20 mouse cellular contexts compared by ENCODE assay signal in genomic region chr2:102730788-102731187, GRCm38 (mm10).
DNase-seq lines count a peak whose midpoint lies in the region; ATAC-seq and TF ChIP-seq lines count a peak whose summit lies in the region.
"Had no signal": no experiment of that assay in that cellular context is flagged by ENCODE, and none has a peak within 500 bp of the region (broad histone marks: within the 10 kb centered on the region; RNA-seq: fewer than 3 reads in every experiment).

No protein-coding gene starts in this region.

- H3K9ac ChIP-seq in neural tube, embryonic 14.5 days (replicated peaks; ENCODE audit: low read depth, low read length): 0 out of 2 replicates have a peak overlapping the region, but pooled peaks have one; percentile 22
- no peak overlapping the region for H3K9ac ChIP-seq in midbrain, postnatal 0 days (replicated peaks; ENCODE audit: low read length, poor library complexity, severe bottlenecking)
- H3K9ac ChIP-seq: heart, embryonic 12.5 days; hindbrain, embryonic 15.5 days; liver, embryonic 12.5 days; lung, embryonic 15.5 days had no signal

- 41% methylated on average over 8 of the region's 8 CpGs for WGBS in neural tube, embryonic 14.5 days
- 64% methylated on average over 8 of the region's 8 CpGs for WGBS in forebrain, embryonic 10.5 days
- WGBS in midbrain, postnatal 0 days: 37% methylated on average over 8 of the region's 8 CpGs

- no peak overlapping the region for H3K4me2 ChIP-seq in neural tube, embryonic 14.5 days (ENCODE audit: low read depth, low read length)
- no peak overlapping the region for H3K4me2 ChIP-seq in midbrain, postnatal 0 days (ENCODE audit: low read depth, low read length, poor library complexity, severe bottlenecking)
- H3K4me2 ChIP-seq: heart, embryonic 12.5 days; hindbrain, embryonic 15.5 days; liver, embryonic 12.5 days; lung, embryonic 15.5 days had no signal

- H3K9me3 ChIP-seq in neural tube, embryonic 14.5 days (ENCODE audit: control insufficient read depth, low read length): no peaks in the 10 kb centered on the region
- no peaks in the 10 kb centered on the region for H3K9me3 ChIP-seq in forebrain, embryonic 10.5 days
- H3K9me3 ChIP-seq in midbrain, postnatal 0 days (ENCODE audit: low read length): no peaks in the 10 kb centered on the region
- H3K9me3 ChIP-seq: heart, embryonic 12.5 days; hindbrain, embryonic 15.5 days; liver, embryonic 12.5 days; lung, embryonic 15.5 days had no signal

- no peaks in the 10 kb centered on the region for H3K36me3 ChIP-seq in neural tube, embryonic 14.5 days (ENCODE audit: control insufficient read depth, insufficient read depth, low read length)
- H3K36me3 ChIP-seq in forebrain, embryonic 10.5 days (replicated peaks): no peaks in the 10 kb centered on the region
- no peaks in the 10 kb centered on the region for H3K36me3 ChIP-seq in midbrain, postnatal 0 days (ENCODE audit: insufficient read depth, low read length)
- H3K36me3 ChIP-seq: heart, embryonic 12.5 days; hindbrain, embryonic 15.5 days; liver, embryonic 12.5 days; lung, embryonic 15.5 days had no signal

- peaks cover 11% of the 10 kb centered on the region; the same call in 1 of the 2 replicates for H3K4me1 ChIP-seq in neural tube, embryonic 14.5 days (ENCODE audit: control insufficient read depth, insufficient read depth, low read length)
- H3K4me1 ChIP-seq in forebrain, embryonic 10.5 days: peaks cover 18% of the 10 kb centered on the region
- H3K4me1 ChIP-seq in midbrain, postnatal 0 days (ENCODE audit: insufficient read depth, low read length): 0 out of 2 replicates have a peak, but pooled peaks cover 5% of the 10 kb centered on the region
- H3K4me1 ChIP-seq: heart, embryonic 12.5 days had no signal

- no peak overlapping the region for H3K4me3 ChIP-seq in neural tube, embryonic 14.5 days (ENCODE audit: low read depth, low read length)
- no peak overlapping the region for H3K4me3 ChIP-seq in forebrain, embryonic 10.5 days
- H3K4me3 ChIP-seq in midbrain, postnatal 0 days (ENCODE audit: low read depth, low read length): no peak overlapping the region
- H3K4me3 ChIP-seq: heart, embryonic 12.5 days; hindbrain, embryonic 15.5 days; liver, embryonic 12.5 days; lung, embryonic 15.5 days had no signal

- ATAC-seq in neural tube, embryonic 14.5 days (ENCODE audit: low read depth): no peak
- no peak for ATAC-seq in midbrain, postnatal 0 days (ENCODE audit: low FRiP score)
- ATAC-seq in granulocyte monocyte progenitor cell, adult 5-6 weeks (replicated peaks; ENCODE audit: poor library complexity, severe bottlenecking): no peak
- no peak for ATAC-seq in erythroid progenitor cell, adult 5-6 weeks (replicated peaks; ENCODE audit: low FRiP score, poor library complexity, severe bottlenecking)
- ATAC-seq: liver, embryonic 12.5 days had no signal

- DNase-seq in neural tube, embryonic 10.5 days (ENCODE audit: extremely low spot score, low spot score): no peak
- no peak for DNase-seq in forebrain, embryonic 10.5 days (ENCODE audit: extremely low spot score, low spot score)
- peak; percentile 67 for DNase-seq in forelimb bud, embryonic 11.5 days (ENCODE audit: low read depth, low spot score)
- DNase-seq in midbrain, postnatal 0 days (ENCODE audit: low spot score): peak; percentile 5
- no peak for DNase-seq in layer of hippocampus, adult 8-10 months (ENCODE audit: low spot score in 2 of 2)
- DNase-seq: adrenal gland, postnatal 36 days; cerebellum, adult 9-11 months; gastrocnemius, postnatal 36 days; heart, postnatal 36 days; kidney, adult 18-20 months; kidney, postnatal 36 days; right cerebral cortex, postnatal 4 days; thymus, postnatal 4 days had no signal

- H3K27me3 ChIP-seq in neural tube, embryonic 14.5 days (ENCODE audit: control insufficient read depth, insufficient read depth, low read length): no peaks in the 10 kb centered on the region
- no peaks in the 10 kb centered on the region for H3K27me3 ChIP-seq in forebrain, embryonic 10.5 days (ENCODE audit: poor library complexity, severe bottlenecking)
- H3K27me3 ChIP-seq in midbrain, postnatal 0 days (ENCODE audit: insufficient read depth, low read length): no peaks in the 10 kb centered on the region
- H3K27me3 ChIP-seq: heart, embryonic 12.5 days; hindbrain, embryonic 15.5 days; liver, embryonic 12.5 days; lung, embryonic 15.5 days had no signal

- no peak overlapping the region for H3K27ac ChIP-seq in neural tube, embryonic 14.5 days (ENCODE audit: low read depth, low read length)
- H3K27ac ChIP-seq in forebrain, embryonic 10.5 days: peak overlapping the region; percentile 30; the same call in 1 of the 2 replicates
- H3K27ac ChIP-seq in midbrain, postnatal 0 days (ENCODE audit: low read depth, low read length): no peak overlapping the region
- H3K27ac ChIP-seq: hindbrain, embryonic 15.5 days; liver, embryonic 12.5 days; lung, embryonic 15.5 days had no signal

- TF ChIP-seq CTCF in midbrain, postnatal 0 days (IDR thresholded peaks at IDR 0.05): no peak

Comparison
In these comparisons a context has a peak if more than half of its experiments do, and no peak if none do; other contexts are left out.
1. DNase-seq: peak in forelimb bud, embryonic 11.5 days (single experiment) and midbrain, postnatal 0 days (single experiment); none in neural tube, embryonic 10.5 days (single experiment), forebrain, embryonic 10.5 days (single experiment) and layer of hippocampus, adult 8-10 months (0 of 2).